Mouse (Mus musculus) MEL (cell line): ENCODE results near the gene Atxn1l. TPM values are rescaled to one million over a fixed set of nuclear protein-coding genes. Genes with fewer than 3 reads are reported as not detected.

Source experiments
- DNase-seq: peaks from one replicate; pipeline ENCODE4 v3.0.0; 2011; ENCODE audit warnings: low read depth, low spot score
- H3K27ac ChIP-seq: 2 replicates; pipeline ENCODE4 v1.5.1; 2012; ENCODE audit warnings: low read depth, mild to moderate bottlenecking, control low read depth, low read length, moderate library complexity; ENCODE audit not compliant: control insufficient read depth
- H3K27me3 ChIP-seq, 2 experiments: fragments of 150-350 bp in 1 of 2; sonication (generic) in 1 of 2; 2 replicates each; pipeline ENCODE4 v1.6.1; 2012; ENCODE audit warnings: low read length in 2 of 2, mild to moderate bottlenecking in 2 of 2, improper control_type of control experiment in 1 of 2, moderate library complexity in 1 of 2; ENCODE audit not compliant: insufficient read depth in 2 of 2, control insufficient read depth in 1 of 2
- H3K36me3 ChIP-seq, 2 experiments: 2 replicates each; pipeline ENCODE4 v1.6.1; 2012 to 2014; ENCODE audit warnings: low read length in 2 of 2, improper control_type of control experiment in 1 of 2, inconsistent platforms in 1 of 2, mild to moderate bottlenecking in 1 of 2; ENCODE audit not compliant: insufficient read depth in 2 of 2, control insufficient read depth in 1 of 2
- H3K4me1 ChIP-seq, 2 experiments: fragments of 150-350 bp in 1 of 2; sonication (generic) in 1 of 2; 2 replicates each; pipeline ENCODE4 v1.6.1; 2012; ENCODE audit warnings: low read length in 2 of 2, improper control_type of control experiment in 1 of 2, mild to moderate bottlenecking in 1 of 2; ENCODE audit not compliant: insufficient read depth in 2 of 2, control insufficient read depth in 1 of 2
- H3K4me3 ChIP-seq, 2 experiments: fragments of 150-350 bp in 1 of 2; sonication (generic) in 1 of 2; 2 replicates each; pipeline ENCODE4 v1.5.1; 2012; ENCODE audit warnings: low read depth in 2 of 2, low read length in 2 of 2, mild to moderate bottlenecking in 2 of 2, moderate library complexity in 2 of 2, control low read depth in 1 of 2, improper control_type of control experiment in 1 of 2; ENCODE audit not compliant: control insufficient read depth in 1 of 2, insufficient read depth in 1 of 2
- H3K79me2 ChIP-seq: 2 replicates; pipeline ENCODE4 v1.6.1; 2012; ENCODE audit warnings: mild to moderate bottlenecking, low read length, moderate library complexity; ENCODE audit not compliant: control insufficient read depth, poor library complexity, insufficient read depth
- H3K9ac ChIP-seq: 2 replicates; pipeline ENCODE4 v1.6.1; 2012; ENCODE audit warnings: low read depth, mild to moderate bottlenecking, control low read depth, low read length, moderate library complexity; ENCODE audit not compliant: control insufficient read depth, poor library complexity, severe bottlenecking
- H3K9me3 ChIP-seq: fragments of 150-350 bp; sonication (generic); replicated peaks from 2 replicates; pipeline ENCODE4 v1.6.1; 2012; ENCODE audit warnings: mild to moderate bottlenecking, low read length, improper control_type of control experiment, moderate library complexity; ENCODE audit not compliant: insufficient read depth
- BHLHE40 ChIP-seq: IDR thresholded peaks from 2 replicates; pipeline ENCODE4 v1.6.1; 2012; ENCODE audit warnings: low read depth, mild to moderate bottlenecking, inconsistent platforms, low read length, improper control_type of control experiment, borderline replicate concordance
- CHD1 ChIP-seq: IDR thresholded peaks from 2 replicates; pipeline ENCODE4 v1.6.1; 2012; ENCODE audit warnings: low read depth, mild to moderate bottlenecking, inconsistent platforms, low read length, improper control_type of control experiment
- CHD2 ChIP-seq: IDR thresholded peaks from 2 replicates; pipeline ENCODE4 v1.6.1; 2011; ENCODE audit warnings: low read length, improper control_type of control experiment
- CTCF ChIP-seq, 3 experiments: IDR thresholded peaks in 2 of 3; conservative IDR thresholded peaks in 1 of 3; 2 replicates each; pipeline ENCODE4 v1.5.1; 2011 to 2012; ENCODE audit warnings: low read length in 3 of 3, low read depth in 2 of 3, mild to moderate bottlenecking in 2 of 3, improper control_type of control experiment in 1 of 3, inconsistent platforms in 1 of 3, mixed read lengths in 1 of 3, moderate library complexity in 1 of 3; ENCODE audit not compliant: control insufficient read depth in 1 of 3, insufficient read depth in 1 of 3, poor library complexity in 1 of 3, severe bottlenecking in 1 of 3
- E2F4 ChIP-seq: IDR thresholded peaks from 2 replicates; pipeline ENCODE4 v1.6.1; 2011; ENCODE audit warnings: low read depth, low read length, improper control_type of control experiment, borderline replicate concordance
- ELF1 ChIP-seq: IDR thresholded peaks from 2 replicates; pipeline ENCODE4 v1.6.1; 2014; ENCODE audit warnings: low read depth, mild to moderate bottlenecking, inconsistent platforms, low read length, improper control_type of control experiment, moderate library complexity
- EP300 ChIP-seq, 2 experiments: IDR thresholded peaks; 2 replicates each; pipeline ENCODE4 v1.6.1; 2011; ENCODE audit warnings: improper control_type of control experiment in 2 of 2, low read length in 2 of 2, low read depth in 1 of 2, mild to moderate bottlenecking in 1 of 2
- ETS1 ChIP-seq: IDR thresholded peaks from 2 replicates; pipeline ENCODE4 v1.6.1; 2012; ENCODE audit warnings: low read depth, mild to moderate bottlenecking, inconsistent platforms, low read length, improper control_type of control experiment, moderate library complexity
- GABPA ChIP-seq: IDR thresholded peaks from 2 replicates; pipeline ENCODE4 v1.6.1; 2012; ENCODE audit warnings: low read depth, mild to moderate bottlenecking, inconsistent platforms, low read length, improper control_type of control experiment, moderate library complexity
- GATA1 ChIP-seq: IDR thresholded peaks from 2 replicates; pipeline ENCODE4 v1.6.1; 2011; ENCODE audit warnings: low read depth, low read length, improper control_type of control experiment
- HCFC1 ChIP-seq: IDR thresholded peaks from 2 replicates; pipeline ENCODE4 v1.6.1; 2012; ENCODE audit warnings: low read depth, mild to moderate bottlenecking, inconsistent platforms, low read length, improper control_type of control experiment, moderate library complexity
- JUND ChIP-seq: IDR thresholded peaks from 2 replicates; pipeline ENCODE4 v1.6.1; 2011; ENCODE audit warnings: low read depth, mild to moderate bottlenecking, improper control_type of control experiment, low read length
- KAT2A ChIP-seq: conservative IDR thresholded peaks from 2 replicates; pipeline ENCODE4 v1.6.1; 2012; ENCODE audit warnings: low read depth, low read length, improper control_type of control experiment, inconsistent platforms
- MAFK ChIP-seq: IDR thresholded peaks from 2 replicates; pipeline ENCODE4 v1.6.1; 2011; ENCODE audit warnings: low read depth, mild to moderate bottlenecking, low read length, improper control_type of control experiment, borderline replicate concordance
- MAX ChIP-seq: IDR thresholded peaks from 2 replicates; pipeline ENCODE4 v1.6.1; 2011; ENCODE audit warnings: low read length, improper control_type of control experiment
- MAZ ChIP-seq: IDR thresholded peaks from 2 replicates; pipeline ENCODE4 v1.6.1; 2012; ENCODE audit warnings: low read depth, mild to moderate bottlenecking, inconsistent platforms, low read length, improper control_type of control experiment
- MEF2A ChIP-seq: IDR thresholded peaks from 2 replicates; pipeline ENCODE4 v1.6.1; 2014; ENCODE audit warnings: low read depth, mild to moderate bottlenecking, inconsistent platforms, low read length, improper control_type of control experiment; ENCODE audit not compliant: poor library complexity, insufficient replicate concordance, severe bottlenecking; ENCODE audit errors: extremely low read depth
- MXI1 ChIP-seq: IDR thresholded peaks from 2 replicates; pipeline ENCODE4 v1.6.1; 2011; ENCODE audit warnings: mild to moderate bottlenecking, low read depth, low read length, improper control_type of control experiment
- MYB ChIP-seq: IDR thresholded peaks from 2 replicates; pipeline ENCODE4 v1.6.1; 2011; ENCODE audit warnings: mild to moderate bottlenecking, low read depth, low read length, improper control_type of control experiment
- MYC ChIP-seq: IDR thresholded peaks from 2 replicates; pipeline ENCODE4 v1.6.1; 2011; ENCODE audit warnings: low read depth, mild to moderate bottlenecking, low read length, improper control_type of control experiment, moderate library complexity
- NELFE ChIP-seq: IDR thresholded peaks from 2 replicates; pipeline ENCODE4 v1.6.1; 2011; ENCODE audit warnings: low read depth, low read length, improper control_type of control experiment
- NRF1 ChIP-seq: IDR thresholded peaks from 2 replicates; pipeline ENCODE4 v1.6.1; 2014; ENCODE audit warnings: low read depth, mild to moderate bottlenecking, inconsistent platforms, low read length, improper control_type of control experiment, moderate library complexity; ENCODE audit not compliant: poor library complexity, insufficient read depth, severe bottlenecking
- POLR2A ChIP-seq, 2 experiments: IDR thresholded peaks; 2 replicates each; pipeline ENCODE4 v1.6.1; 2011 to 2012; ENCODE audit warnings: low read length in 2 of 2, mild to moderate bottlenecking in 2 of 2, control low read depth in 1 of 2, improper control_type of control experiment in 1 of 2, low read depth in 1 of 2, moderate library complexity in 1 of 2; ENCODE audit not compliant: control insufficient read depth in 1 of 2, insufficient read depth in 1 of 2, poor library complexity in 1 of 2
- POLR2AphosphoS2 ChIP-seq: IDR thresholded peaks from 2 replicates; pipeline ENCODE4 v1.6.1; 2011; ENCODE audit warnings: low read length, improper control_type of control experiment
- POLR2AphosphoS5 ChIP-seq: IDR thresholded peaks from 2 replicates; pipeline ENCODE4 v1.6.1; 2012; ENCODE audit warnings: low read depth, borderline replicate concordance, mild to moderate bottlenecking, inconsistent platforms, low read length, moderate library complexity, mixed read lengths
- RAD21 ChIP-seq: IDR thresholded peaks from 2 replicates; pipeline ENCODE4 v1.6.1; 2011; ENCODE audit warnings: mild to moderate bottlenecking, low read depth, low read length, improper control_type of control experiment
- RCOR1 ChIP-seq: IDR thresholded peaks from 2 replicates; pipeline ENCODE4 v1.6.1; 2012; ENCODE audit warnings: low read depth, mild to moderate bottlenecking, inconsistent platforms, low read length, improper control_type of control experiment
- SIN3A ChIP-seq: IDR thresholded peaks from 2 replicates; pipeline ENCODE4 v1.6.1; 2012; ENCODE audit warnings: low read length, improper control_type of control experiment, inconsistent platforms
- SMC3 ChIP-seq: IDR thresholded peaks from 2 replicates; pipeline ENCODE4 v1.6.1; 2011; ENCODE audit warnings: low read depth, low read length, improper control_type of control experiment
- TAL1 ChIP-seq: IDR thresholded peaks from 2 replicates; pipeline ENCODE4 v1.6.1; 2012; ENCODE audit warnings: mild to moderate bottlenecking, inconsistent platforms, low read length, moderate library complexity, mixed read lengths
- TBP ChIP-seq: IDR thresholded peaks from 2 replicates; pipeline ENCODE4 v1.8.0; 2011; ENCODE audit warnings: low read depth, low read length, improper control_type of control experiment
- TCF12 ChIP-seq: IDR thresholded peaks from 2 replicates; pipeline ENCODE4 v1.6.1; 2014; ENCODE audit warnings: low read depth, mild to moderate bottlenecking, inconsistent platforms, low read length, improper control_type of control experiment, moderate library complexity
- UBTF ChIP-seq: IDR thresholded peaks from 2 replicates; pipeline ENCODE4 v1.6.1; 2012; ENCODE audit warnings: low read depth, mild to moderate bottlenecking, inconsistent platforms, low read length, improper control_type of control experiment, moderate library complexity, borderline replicate concordance; ENCODE audit not compliant: insufficient read depth
- USF1 ChIP-seq: IDR thresholded peaks from 2 replicates; pipeline ENCODE4 v1.6.1; 2014; ENCODE audit warnings: low read depth, mild to moderate bottlenecking, inconsistent platforms, low read length, improper control_type of control experiment, moderate library complexity
- ZC3H11A ChIP-seq: IDR thresholded peaks from 2 replicates; pipeline ENCODE4 v1.6.1; 2012; ENCODE audit warnings: low read depth, mild to moderate bottlenecking, inconsistent platforms, low read length, improper control_type of control experiment
- ZKSCAN1 ChIP-seq: IDR thresholded peaks from 2 replicates; pipeline ENCODE4 v1.6.1; 2012; ENCODE audit warnings: low read depth, mild to moderate bottlenecking, inconsistent platforms, low read length, improper control_type of control experiment, moderate library complexity
- ZMIZ1 ChIP-seq: IDR thresholded peaks from 2 replicates; pipeline ENCODE4 v1.6.1; 2012; ENCODE audit warnings: low read depth, mild to moderate bottlenecking, inconsistent platforms, low read length, improper control_type of control experiment, moderate library complexity
- polyA plus RNA-seq, 2 experiments: library from polyadenylated mRNA; stranded (reverse) in 1 of 2; unstranded in 1 of 2; fragments of >175 nt in 1 of 2; fragments of >200 nt in 1 of 2; gene quantifications; 2 replicates each; pipeline versions ENCODE4 v1.2.1 to v1.2.4; 2012; ENCODE audit warnings: low replicate concordance in 2 of 2, low read depth in 1 of 2; ENCODE audit not compliant: insufficient read length in 2 of 2, insufficient read depth in 1 of 2, missing spikeins in 1 of 2
- total RNA-seq: library from RNA; depleted of rRNA; stranded (reverse); fragments of 300-350 nt; gene quantifications from 2 replicates; pipeline ENCODE4 v1.2.3, GENCODE M21; 2012

Gene Atxn1l
- total and polyA plus RNA-seq, 3 experiments = 4.1 to 9.5 TPM; not detected in 1

- Histone ChIP-seq H3K9ac (peak overlapping the region; percentile 20), H3K4me3 (peak overlapping the region; percentile 70 to 71), H3K79me2 (peaks cover 3% of the 10 kb centered on the region; the same call in 1 of the 2 replicates), H3K27me3 (no peaks in the 10 kb centered on the region), H3K36me3 (no peaks in the 10 kb centered on the region; a peak in 1 of 4 replicates), H3K27ac (no peak overlapping the region), H3K4me1 (peaks cover 0 to 12% of the 10 kb centered on the region in 2 experiments; a peak in 2 of 4 replicates), H3K9me3 (no peaks in the 10 kb centered on the region)
- DNase-seq = peak; percentile 83
- no peak for TF ChIP-seq KAT2A
- TF ChIP-seq POLR2AphosphoS5 = no peak
- no peak for TF ChIP-seq ETS1
- TF ChIP-seq RCOR1 = peak; percentile 96
- TF ChIP-seq POLR2A (IDR thresholded peaks at IDR 0.05; ENCODE audit: control insufficient read depth in 1 of 2, insufficient read depth in 1 of 2, low read depth in 1 of 2, low read length in 2 of 2, poor library complexity in 1 of 2) = no peak
- no peak; the same call in 1 of the 2 replicates for TF ChIP-seq SIN3A
- no peak for TF ChIP-seq MAFK
- TF ChIP-seq NRF1 = no peak
- TF ChIP-seq TBP = no peak
- peak; percentile 45; the same call in 1 of the 2 replicates for TF ChIP-seq GATA1
- no peak for TF ChIP-seq UBTF
- no peak for TF ChIP-seq MAX
- no peak for TF ChIP-seq MAZ
- TF ChIP-seq MYB = no peak
- TF ChIP-seq MEF2A = no peak
- TF ChIP-seq TAL1 = peak; percentile 31
- TF ChIP-seq CHD1 = no peak
- no peak; the same call in 1 of the 2 replicates for TF ChIP-seq MXI1
- no peak for TF ChIP-seq ZC3H11A
- TF ChIP-seq BHLHE40 = peak; percentile 73; the same call in 1 of the 2 replicates
- no peak for TF ChIP-seq ZKSCAN1
- no peak for TF ChIP-seq MYC
- TF ChIP-seq RAD21 = no peak
- TF ChIP-seq SMC3 = no peak
- peak; percentile 10 to 45; a peak in 2 of 4 replicates for TF ChIP-seq EP300 (IDR thresholded peaks at IDR 0.05; ENCODE audit: low read depth in 1 of 2, low read length in 2 of 2)
- TF ChIP-seq HCFC1 = 0 out of 2 replicates have a peak, but pooled peaks have one; percentile 22
- TF ChIP-seq GABPA = no peak
- no peak for TF ChIP-seq CHD2
- no peak for TF ChIP-seq CTCF (IDR thresholded peaks at IDR 0.05 in 2 of 3, conservative IDR thresholded peaks at IDR 0.05 in 1 of 3; ENCODE audit: control insufficient read depth in 1 of 3, insufficient read depth in 1 of 3, low read depth in 2 of 3, low read length in 3 of 3, poor library complexity in 1 of 3, severe bottlenecking in 1 of 3)
- TF ChIP-seq POLR2AphosphoS2 = no peak
- no peak for TF ChIP-seq ZMIZ1
- TF ChIP-seq E2F4 = no peak
- TF ChIP-seq USF1 = no peak
- no peak for TF ChIP-seq JUND
- no peak for TF ChIP-seq ELF1
- TF ChIP-seq TCF12 = peak; percentile 53; the same call in 1 of the 2 replicates
- TF ChIP-seq NELFE = no peak
These were observed 32.8 kb downstream of the Atxn1l start for GRCm38 (mm10) chr8:109704565-109705319.
